Mouse (Mus musculus): Measurements from ENCODE around the gene Gli3.

DNA sequence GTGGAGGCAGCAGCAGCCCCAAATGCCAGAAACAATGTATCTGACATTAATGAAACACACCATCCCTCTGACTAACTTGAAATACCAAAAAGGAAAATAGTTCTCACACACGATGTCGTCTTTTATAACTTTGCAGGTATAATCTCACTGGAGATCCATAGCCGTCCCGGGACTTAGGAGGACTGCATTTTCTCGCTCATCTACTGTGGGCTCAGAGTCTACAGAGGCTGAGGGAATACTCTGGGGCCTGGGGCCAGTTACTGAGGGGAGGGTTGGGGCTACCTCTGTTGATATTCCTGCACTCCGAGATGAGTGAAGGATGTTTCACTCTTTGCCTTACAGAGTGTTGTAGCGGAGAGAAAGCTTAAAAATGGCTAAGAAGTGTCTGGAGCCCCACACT is 1.1 kb upstream of the Gli3 start:
- TF ChIP-seq CTCF (IDR thresholded peaks at IDR 0.05; ENCODE audit: low read depth) (no peak), EP300 (IDR thresholded peaks at IDR 0.05; ENCODE audit: low read depth) (no peak)
